Comparison of ENCODE assay signal across 26 mouse cellular contexts in genomic region chr17:66293581-66293980, GRCm38 (mm10).
"Had no signal": no experiment of that assay in that cellular context is flagged by ENCODE, and none has a peak within 500 bp of the region (broad histone marks: within the 10 kb centered on the region; RNA-seq: fewer than 3 reads in every experiment).

No protein-coding gene starts in this region.

- H3K27ac ChIP-seq: embryonic facial prominence, embryonic 10.5 days; embryonic facial prominence, embryonic 12.5 days; embryonic facial prominence, embryonic 13.5 days; embryonic facial prominence, embryonic 15.5 days; forebrain, embryonic 10.5 days; forebrain, embryonic 12.5 days; forebrain, embryonic 13.5 days; forebrain, embryonic 15.5 days; gastrocnemius, adult 2 months; heart, adult 2 months had no signal

- H3K27me3 ChIP-seq: embryonic facial prominence, embryonic 12.5 days; embryonic facial prominence, embryonic 13.5 days; embryonic facial prominence, embryonic 15.5 days; forebrain, embryonic 12.5 days; forebrain, embryonic 13.5 days; forebrain, embryonic 15.5 days had no signal

- H3K9me3 ChIP-seq: embryonic facial prominence, embryonic 13.5 days; embryonic facial prominence, embryonic 15.5 days; forebrain, embryonic 12.5 days; forebrain, embryonic 15.5 days had no signal

- H3K4me2 ChIP-seq: embryonic facial prominence, embryonic 12.5 days; embryonic facial prominence, embryonic 13.5 days; embryonic facial prominence, embryonic 15.5 days; forebrain, embryonic 12.5 days; forebrain, embryonic 13.5 days; forebrain, embryonic 15.5 days had no signal

- H3K4me3 ChIP-seq: embryonic facial prominence, embryonic 10.5 days; embryonic facial prominence, embryonic 12.5 days; embryonic facial prominence, embryonic 13.5 days; embryonic facial prominence, embryonic 15.5 days; erythroblast, embryonic 14.5 days; forebrain, embryonic 10.5 days; forebrain, embryonic 12.5 days; forebrain, embryonic 13.5 days; forebrain, embryonic 15.5 days; gastrocnemius, adult 2 months; heart, adult 2 months had no signal

- H3K9ac ChIP-seq: embryonic facial prominence, embryonic 12.5 days; embryonic facial prominence, embryonic 13.5 days; embryonic facial prominence, embryonic 15.5 days; forebrain, embryonic 12.5 days; forebrain, embryonic 13.5 days; forebrain, embryonic 15.5 days; forebrain, postnatal 0 days had no signal

- DNase-seq: cerebellum, adult 8-10 months; cerebellum, adult 9-10 months; cerebellum, adult 9-11 months; cerebellum, postnatal 10 days; cerebellum, postnatal 14 days; cerebellum, postnatal 25 days; cerebellum, postnatal 36 days; embryo, embryonic 11 days; forebrain, postnatal 0 days; gastrocnemius, adult 2 months; gastrocnemius, postnatal 10 days; gastrocnemius, postnatal 14 days; gastrocnemius, postnatal 25 days; gastrocnemius, postnatal 36 days had no signal

- H3K4me1 ChIP-seq: embryonic facial prominence, embryonic 10.5 days; embryonic facial prominence, embryonic 12.5 days; embryonic facial prominence, embryonic 13.5 days; embryonic facial prominence, embryonic 15.5 days; forebrain, embryonic 10.5 days; forebrain, embryonic 12.5 days; forebrain, embryonic 13.5 days; forebrain, embryonic 15.5 days had no signal

- ATAC-seq: forebrain, embryonic 13.5 days; forebrain, embryonic 14.5 days; forebrain, embryonic 15.5 days; forebrain, embryonic 16.5 days; forebrain, postnatal 0 days had no signal

- H3K36me3 ChIP-seq: embryonic facial prominence, embryonic 10.5 days; embryonic facial prominence, embryonic 12.5 days; embryonic facial prominence, embryonic 13.5 days; embryonic facial prominence, embryonic 15.5 days; forebrain, embryonic 10.5 days; forebrain, embryonic 12.5 days; forebrain, embryonic 15.5 days had no signal
